Mouse (Mus musculus): ENCODE measurements around the gene Slc6a16. TPM values are rescaled to one million over a fixed set of nuclear protein-coding genes. Genes with fewer than 3 reads are reported as not detected.

The Slc6a16 gene
- polyA plus RNA-seq, 1 experiment from 2014 or later: 0.09 TPM

GRCm38 (mm10) chr7:45196994-45197393 lies 43.9 kb upstream of the Slc6a16 start:
- Histone ChIP-seq H3K4me3 (ENCODE audit: low read depth, low read length) (no peak overlapping the region), H3K27me3 (replicated peaks; ENCODE audit: control insufficient read depth, insufficient read depth, low read length) (no peaks in the 10 kb centered on the region), H3K9me3 (replicated peaks; ENCODE audit: control insufficient read depth, low read length) (no peaks in the 10 kb centered on the region), H3K27ac (ENCODE audit: low read depth, low read length) (no peak overlapping the region), H3K4me1 (ENCODE audit: control insufficient read depth, insufficient read depth, low read length) (no peaks in the 10 kb centered on the region), H3K36me3 (ENCODE audit: control insufficient read depth, insufficient read depth, low read length) (no peaks in the 10 kb centered on the region), H3K4me2 (ENCODE audit: low read length) (no peak overlapping the region), H3K9ac (ENCODE audit: low read length) (no peak overlapping the region)
- ATAC-seq: no peak
- WGBS: 71% methylated on average over 5 of the region's 5 CpGs
- no peak for DNase-seq (ENCODE audit: low spot score)

GRCm38 (mm10) chr7:45198435-45198834 lies 42.5 kb upstream of the Slc6a16 start:
- Histone ChIP-seq H3K4me3 (ENCODE audit: low read depth, low read length) (no peak overlapping the region), H3K36me3 (ENCODE audit: control insufficient read depth, insufficient read depth, low read length) (no peaks in the 10 kb centered on the region), H3K9ac (ENCODE audit: low read length) (no peak overlapping the region), H3K27ac (ENCODE audit: low read depth, low read length) (no peak overlapping the region), H3K4me2 (ENCODE audit: low read length) (no peak overlapping the region), H3K9me3 (replicated peaks; ENCODE audit: control insufficient read depth, low read length) (no peaks in the 10 kb centered on the region), H3K27me3 (replicated peaks; ENCODE audit: control insufficient read depth, insufficient read depth, low read length) (0 out of 2 replicates have a peak, but pooled peaks cover 3% of the 10 kb centered on the region), H3K4me1 (ENCODE audit: control insufficient read depth, insufficient read depth, low read length) (no peaks in the 10 kb centered on the region)
- 13% methylated on average over 5 of the region's 5 CpGs for WGBS
- ATAC-seq: peak; percentile 73
- peak; percentile 84 for DNase-seq (ENCODE audit: low spot score)

GRCm38 (mm10) chr7:45198961-45199360 lies 41.9 kb upstream of the Slc6a16 start:
- ATAC-seq (no peak), DNase-seq (ENCODE audit: low spot score) (no peak)
- H3K9ac ChIP-seq (ENCODE audit: low read length): no peak overlapping the region
- 0 out of 2 replicates have a peak, but pooled peaks cover 3% of the 10 kb centered on the region for H3K27me3 ChIP-seq (replicated peaks; ENCODE audit: control insufficient read depth, insufficient read depth, low read length)
- no peak overlapping the region for H3K27ac ChIP-seq (ENCODE audit: low read depth, low read length)
- WGBS: 82% methylated on average over 11 of the region's 11 CpGs
- H3K4me2 ChIP-seq (ENCODE audit: low read length): no peak overlapping the region
- H3K4me3 ChIP-seq (ENCODE audit: low read depth, low read length): no peak overlapping the region
- no peaks in the 10 kb centered on the region for H3K9me3 ChIP-seq (replicated peaks; ENCODE audit: control insufficient read depth, low read length)
- no peaks in the 10 kb centered on the region for H3K36me3 ChIP-seq (ENCODE audit: control insufficient read depth, insufficient read depth, low read length)
- no peaks in the 10 kb centered on the region for H3K4me1 ChIP-seq (ENCODE audit: control insufficient read depth, insufficient read depth, low read length)

- H3K9ac ChIP-seq (ENCODE audit: low read length): no peak overlapping the region
- no peak overlapping the region for H3K27ac ChIP-seq (ENCODE audit: low read depth, low read length)
- ATAC-seq (no peak), DNase-seq (ENCODE audit: low spot score) (no peak)
- no peaks in the 10 kb centered on the region for H3K9me3 ChIP-seq (replicated peaks; ENCODE audit: control insufficient read depth, low read length)
- H3K27me3 ChIP-seq (replicated peaks; ENCODE audit: control insufficient read depth, insufficient read depth, low read length): 0 out of 2 replicates have a peak, but pooled peaks cover 3% of the 10 kb centered on the region
- WGBS: 65% methylated on average over 10 of the region's 10 CpGs
- no peak overlapping the region for H3K4me3 ChIP-seq (ENCODE audit: low read depth, low read length)
- no peak overlapping the region for H3K4me2 ChIP-seq (ENCODE audit: low read length)
- no peaks in the 10 kb centered on the region for H3K4me1 ChIP-seq (ENCODE audit: control insufficient read depth, insufficient read depth, low read length)
- no peaks in the 10 kb centered on the region for H3K36me3 ChIP-seq (ENCODE audit: control insufficient read depth, insufficient read depth, low read length)
Measured at GRCm38 (mm10) chr7:45202654-45203053, 38.2 kb upstream of the Slc6a16 start.

DNA sequence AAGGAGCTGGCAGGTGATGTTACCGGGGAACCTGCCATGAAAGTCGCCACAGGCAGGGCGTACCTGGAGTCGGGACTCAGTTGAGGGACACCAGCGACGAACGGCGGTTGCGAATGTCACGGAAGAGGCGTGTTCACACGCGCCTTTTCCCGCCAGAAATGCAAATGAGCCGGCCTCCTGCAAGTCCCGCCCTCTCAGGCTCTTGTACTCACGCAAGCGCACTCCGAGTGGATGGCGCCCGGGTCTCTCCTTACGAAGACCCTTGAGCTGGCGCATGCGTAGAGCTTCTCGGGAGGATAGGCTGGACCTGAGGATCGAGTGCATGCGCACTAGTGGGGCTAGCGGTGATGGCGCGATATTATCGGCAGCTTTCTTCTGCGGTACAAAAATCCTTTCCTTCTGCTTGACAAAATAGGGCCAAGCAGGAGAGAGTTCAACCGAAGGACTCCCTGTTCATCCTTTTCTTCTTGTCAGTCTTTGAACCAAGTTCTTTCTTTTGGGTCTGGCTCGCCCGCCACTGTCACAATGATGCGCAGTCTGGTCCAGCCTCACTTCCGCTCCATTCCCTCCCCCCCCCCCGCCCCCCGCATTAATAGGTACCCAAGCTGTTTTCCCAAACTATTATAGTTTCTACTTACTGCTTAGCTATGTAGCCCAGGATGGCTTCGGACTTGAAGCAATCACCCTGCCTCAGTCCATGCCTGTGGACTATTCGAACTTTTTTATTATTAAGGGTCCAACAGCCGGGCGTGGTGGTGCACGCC lies 36.3 kb upstream of the Slc6a16 start, which contains the start of gene Ccdc155:
Gene Ccdc155, minus strand, starts transcription at position 513 of the 764 bp plus-strand sequence.
- WGBS: 10% methylated on average over 43 of the region's 44 CpGs
- Histone ChIP-seq H3K36me3 (ENCODE audit: control insufficient read depth, insufficient read depth, low read length) (no peaks in the 10 kb centered on the region), H3K9ac (ENCODE audit: low read length) (peak within 1 kb of the TSS; percentile 61), H3K9me3 (replicated peaks; ENCODE audit: control insufficient read depth, low read length) (0 out of 2 replicates have a peak, but pooled peaks cover 2% of the 10 kb centered on the region), H3K27me3 (replicated peaks; ENCODE audit: control insufficient read depth, insufficient read depth, low read length) (0 out of 2 replicates have a peak, but pooled peaks cover 3% of the 10 kb centered on the region), H3K4me3 (ENCODE audit: low read depth, low read length) (peak within 1 kb of the TSS; percentile 39), H3K4me1 (ENCODE audit: control insufficient read depth, insufficient read depth, low read length) (no peaks in the 10 kb centered on the region), H3K4me2 (ENCODE audit: low read length) (peak within 1 kb of the TSS; percentile 51), H3K27ac (ENCODE audit: low read depth, low read length) (0 out of 2 replicates have a peak within 1 kb of the TSS, but pooled peaks have one; percentile 14)
- DNase-seq (ENCODE audit: low spot score) (peak; percentile 99), ATAC-seq (peak; percentile 99)

DNA sequence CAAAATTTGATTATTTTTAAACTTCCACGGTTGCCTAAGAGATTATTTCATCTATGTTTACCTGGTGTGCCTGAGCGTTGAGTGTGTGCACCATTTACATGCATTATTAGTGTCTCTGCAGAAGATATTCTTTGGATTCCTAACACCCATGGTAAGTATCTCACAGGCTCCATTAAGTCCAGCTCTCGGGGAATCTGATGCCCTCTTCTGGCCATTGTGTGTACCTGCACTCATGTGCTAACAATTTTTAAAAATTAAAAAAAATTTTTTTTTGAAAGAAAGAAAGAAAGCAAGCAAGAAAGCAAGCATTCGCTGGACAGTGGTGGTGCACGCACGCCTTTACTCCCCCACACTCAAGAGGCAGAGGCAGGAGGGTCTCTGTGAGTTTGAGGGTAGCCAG lies 32.6 kb upstream of the Slc6a16 start:
- no peak for DNase-seq (ENCODE audit: low spot score)
- no peak overlapping the region for H3K4me2 ChIP-seq (ENCODE audit: low read length)
- no peaks in the 10 kb centered on the region for H3K4me1 ChIP-seq (ENCODE audit: control insufficient read depth, insufficient read depth, low read length)
- no peaks in the 10 kb centered on the region for H3K36me3 ChIP-seq (ENCODE audit: control insufficient read depth, insufficient read depth, low read length)
- no peak overlapping the region for H3K9ac ChIP-seq (ENCODE audit: low read length)
- no peak overlapping the region for H3K27ac ChIP-seq (ENCODE audit: low read depth, low read length)
- WGBS: 82% methylated on average over 6 of the region's 6 CpGs
- no peak for ATAC-seq
- peaks cover 16% of the 10 kb centered on the region; the same call in 1 of the 2 replicates for H3K27me3 ChIP-seq (replicated peaks; ENCODE audit: control insufficient read depth, insufficient read depth, low read length)
- no peak overlapping the region for H3K4me3 ChIP-seq (ENCODE audit: low read depth, low read length)
- 0 out of 2 replicates have a peak, but pooled peaks cover 2% of the 10 kb centered on the region for H3K9me3 ChIP-seq (replicated peaks; ENCODE audit: control insufficient read depth, low read length)

DNA sequence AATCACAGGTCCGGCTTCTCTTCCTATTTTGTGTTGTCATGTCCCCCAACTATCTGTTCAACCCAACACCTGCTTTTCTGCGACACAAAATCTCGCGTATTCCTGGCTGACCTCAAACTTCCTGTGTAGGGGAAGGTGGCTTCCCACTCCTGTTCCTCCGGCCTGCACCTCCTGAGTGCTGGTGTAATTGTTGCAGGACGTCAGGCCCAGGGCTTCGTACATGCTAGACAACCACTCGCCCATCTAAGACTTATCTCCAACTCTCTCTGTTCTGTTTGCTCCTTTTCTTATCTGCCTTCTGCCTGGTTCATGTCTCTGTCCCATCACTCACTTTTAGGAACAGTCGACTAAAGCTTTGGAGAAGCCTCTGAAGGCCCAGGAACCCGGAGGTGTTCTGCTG lies 29.8 kb upstream of the Slc6a16 start:
- no peak overlapping the region for H3K27ac ChIP-seq (ENCODE audit: low read depth, low read length)
- WGBS: 80% methylated on average over 10 of the region's 10 CpGs
- H3K4me1 ChIP-seq (ENCODE audit: control insufficient read depth, insufficient read depth, low read length): peaks cover 2% of the 10 kb centered on the region; the same call in 1 of the 2 replicates
- H3K4me2 ChIP-seq (ENCODE audit: low read length): no peak overlapping the region
- H3K4me3 ChIP-seq (ENCODE audit: low read depth, low read length): no peak overlapping the region
- no peak for DNase-seq (ENCODE audit: low spot score)
- H3K36me3 ChIP-seq (ENCODE audit: control insufficient read depth, insufficient read depth, low read length): no peaks in the 10 kb centered on the region
- no peak overlapping the region for H3K9ac ChIP-seq (ENCODE audit: low read length)
- no peak for ATAC-seq
- H3K9me3 ChIP-seq (replicated peaks; ENCODE audit: control insufficient read depth, low read length): 0 out of 2 replicates have a peak, but pooled peaks cover 2% of the 10 kb centered on the region
- H3K27me3 ChIP-seq (replicated peaks; ENCODE audit: control insufficient read depth, insufficient read depth, low read length): peaks cover 14% of the 10 kb centered on the region; the same call in 1 of the 2 replicates

DNA sequence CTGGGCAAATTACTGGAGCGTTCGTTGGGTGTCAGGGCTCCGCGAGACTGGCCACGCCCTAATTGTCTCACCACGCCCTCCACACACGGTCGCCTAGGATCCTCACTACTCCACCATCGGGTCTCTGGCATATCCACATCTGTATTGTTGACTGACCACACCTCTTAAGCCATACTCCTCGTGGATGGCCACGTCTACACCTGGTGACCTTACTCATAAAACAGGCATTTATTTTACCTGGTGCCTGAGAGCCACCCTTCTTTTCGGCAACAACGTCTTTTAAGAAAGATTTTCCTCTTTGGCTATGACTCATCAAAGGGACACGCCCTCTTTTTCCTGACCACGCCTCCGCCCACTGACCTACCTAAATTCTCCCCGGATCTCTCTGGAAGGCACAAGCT lies 29.0 kb upstream of the Slc6a16 start, which contains the start of gene Dkkl1:
Gene Dkkl1, minus strand, starts transcription at position 297 of the 401 bp plus-strand sequence.
- Histone ChIP-seq H3K36me3 (ENCODE audit: control insufficient read depth, insufficient read depth, low read length) (no peaks in the 10 kb centered on the region), H3K9ac (ENCODE audit: low read length) (no peak within 1 kb of the TSS), H3K4me1 (ENCODE audit: control insufficient read depth, insufficient read depth, low read length) (peaks cover 7% of the 10 kb centered on the region; the same call in 1 of the 2 replicates), H3K9me3 (replicated peaks; ENCODE audit: control insufficient read depth, low read length) (0 out of 2 replicates have a peak, but pooled peaks cover 2% of the 10 kb centered on the region), H3K4me2 (ENCODE audit: low read length) (no peak within 1 kb of the TSS), H3K4me3 (ENCODE audit: low read depth, low read length) (no peak within 1 kb of the TSS), H3K27ac (ENCODE audit: low read depth, low read length) (no peak within 1 kb of the TSS), H3K27me3 (replicated peaks; ENCODE audit: control insufficient read depth, insufficient read depth, low read length) (peaks cover 14% of the 10 kb centered on the region; the same call in 1 of the 2 replicates)
- DNase-seq (ENCODE audit: low spot score): no peak
- WGBS: 8% methylated on average over 17 of the region's 17 CpGs
- ATAC-seq: no peak

DNA sequence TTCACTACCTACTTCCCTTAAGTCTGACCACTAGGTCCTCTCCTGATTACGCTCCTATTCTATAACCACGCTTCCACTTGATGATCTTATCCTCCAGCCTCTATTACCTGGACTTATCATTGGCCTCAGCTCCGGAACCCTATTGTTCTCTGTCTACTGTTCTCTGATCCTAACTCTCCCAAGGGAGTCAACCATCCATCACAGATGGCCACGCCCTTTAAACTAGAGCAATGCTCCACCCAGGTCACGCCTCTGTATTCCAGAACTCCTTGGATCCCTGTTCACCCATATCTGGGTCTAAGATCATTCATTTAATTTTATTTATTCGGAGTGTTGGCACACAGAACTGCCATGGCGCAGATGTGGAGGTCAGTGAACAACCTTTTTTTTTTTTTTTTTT lies 28.5 kb upstream of the Slc6a16 start:
- DNase-seq (ENCODE audit: low spot score): no peak
- H3K27ac ChIP-seq (ENCODE audit: low read depth, low read length): no peak overlapping the region
- H3K9ac ChIP-seq (ENCODE audit: low read length): no peak overlapping the region
- H3K27me3 ChIP-seq (replicated peaks; ENCODE audit: control insufficient read depth, insufficient read depth, low read length): peaks cover 14% of the 10 kb centered on the region; the same call in 1 of the 2 replicates
- H3K36me3 ChIP-seq (ENCODE audit: control insufficient read depth, insufficient read depth, low read length): no peaks in the 10 kb centered on the region
- H3K4me1 ChIP-seq (ENCODE audit: control insufficient read depth, insufficient read depth, low read length): peaks cover 12% of the 10 kb centered on the region
- WGBS: 80% methylated on average over 7 of the region's 7 CpGs
- H3K4me2 ChIP-seq (ENCODE audit: low read length): no peak overlapping the region
- 0 out of 2 replicates have a peak, but pooled peaks cover 2% of the 10 kb centered on the region for H3K9me3 ChIP-seq (replicated peaks; ENCODE audit: control insufficient read depth, low read length)
- H3K4me3 ChIP-seq (ENCODE audit: low read depth, low read length): no peak overlapping the region
- ATAC-seq: no peak
